Mouse (Mus musculus): ENCODE results near the gene Pde4a. TPM values are rescaled to one million over a fixed set of nuclear protein-coding genes. Genes with fewer than 3 reads are reported as not detected.

Pde4a gene
- polyA plus RNA-seq, 1 experiment, result 77.0 TPM

- Histone ChIP-seq H3K4me1 (ENCODE audit: control insufficient read depth, insufficient read depth, low read length) (no peaks in the 10 kb centered on the region), H3K27ac (ENCODE audit: insufficient read depth, low read length) (no peak overlapping the region), H3K4me3 (ENCODE audit: insufficient read depth, low read length) (no peak overlapping the region)
- TF ChIP-seq CTCF (IDR thresholded peaks at IDR 0.05; ENCODE audit: extremely low read depth, insufficient read depth, low read length), result no peak
- TF ChIP-seq POLR2A (IDR thresholded peaks at IDR 0.05; ENCODE audit: extremely low read depth, insufficient read depth, low read length), result no peak
Measured at GRCm38 (mm10) chr9:21260491-21261040, 95.1 kb downstream of the Pde4a start.

GRCm38 (mm10) chr9:21261831-21262230, 96.3 kb downstream of the Pde4a start:
- TF ChIP-seq POLR2A (IDR thresholded peaks at IDR 0.05; ENCODE audit: extremely low read depth, insufficient read depth, low read length) (no peak), CTCF (IDR thresholded peaks at IDR 0.05; ENCODE audit: extremely low read depth, insufficient read depth, low read length) (no peak)
- no peak overlapping the region for H3K27ac ChIP-seq (ENCODE audit: insufficient read depth, low read length)
- no peak overlapping the region for H3K4me3 ChIP-seq (ENCODE audit: insufficient read depth, low read length)
- H3K4me1 ChIP-seq (ENCODE audit: control insufficient read depth, insufficient read depth, low read length), result peaks cover 3% of the 10 kb centered on the region; the same call in 1 of the 2 replicates

Other genes with a start within 250 kb of the Pde4a start
- gene Dnmt1, start 205.8 kb upstream of the Pde4a start, polyA plus RNA-seq (2012; rRNA removed), result 31.7 and 31.9 TPM in 2 replicates
- 1.4 and 1.5 TPM in 2 replicates for gene S1pr2, start 188.9 kb upstream of the Pde4a start, polyA plus RNA-seq (2012; rRNA removed)
- gene Mrpl4, start 163.0 kb upstream of the Pde4a start, polyA plus RNA-seq (2012; rRNA removed), result 108 and 109 TPM in 2 replicates
- gene Icam1, start 149.7 kb upstream of the Pde4a start, polyA plus RNA-seq (2012; rRNA removed), result 2.8 and 3.6 TPM in 2 replicates
- gene Icam4, start 136.3 kb upstream of the Pde4a start, polyA plus RNA-seq (2012; rRNA removed), result 1.7 and 2.3 TPM in 2 replicates
- 176 and 200 TPM in 2 replicates for gene Icam5, start 133.6 kb upstream of the Pde4a start, polyA plus RNA-seq (2012; rRNA removed)
- 1.8 and 2.1 TPM in 2 replicates for gene Zglp1, start 98.6 kb upstream of the Pde4a start, polyA plus RNA-seq (2012; rRNA removed)
- 2.4 and 2.7 TPM in 2 replicates for gene Gm49373, start 92.6 kb upstream of the Pde4a start, polyA plus RNA-seq (2012; rRNA removed)
- 157 and 160 TPM in 2 replicates for gene Fdx1l, start 92.1 kb upstream of the Pde4a start, polyA plus RNA-seq (2012; rRNA removed)
- 2.3 and 3.0 TPM in 2 replicates for gene Gm38431, start 73.7 kb upstream of the Pde4a start, polyA plus RNA-seq (2012; rRNA removed)
- gene Raver1, start 73.7 kb upstream of the Pde4a start, polyA plus RNA-seq (2012; rRNA removed), result 24.3 and 26.1 TPM in 2 replicates
- gene Tyk2, start 34.5 kb upstream of the Pde4a start, polyA plus RNA-seq (2012; rRNA removed), result 16.4 and 18.6 TPM in 2 replicates
- gene Cdc37, start 15.7 kb upstream of the Pde4a start, polyA plus RNA-seq (2012; rRNA removed), result 158 and 168 TPM in 2 replicates
- gene Keap1, start 73.6 kb downstream of the Pde4a start, polyA plus RNA-seq (2012; rRNA removed), result 62.3 and 65.9 TPM in 2 replicates
- 20.8 and 24.3 TPM in 2 replicates for gene S1pr5, start 82.7 kb downstream of the Pde4a start, polyA plus RNA-seq (2012; rRNA removed)
- gene Atg4d, start 99.6 kb downstream of the Pde4a start, polyA plus RNA-seq (2012; rRNA removed), result 40.3 and 42.7 TPM in 2 replicates
- gene Kri1, start 122.3 kb downstream of the Pde4a start, polyA plus RNA-seq (2012; rRNA removed), result 42.6 and 47.2 TPM in 2 replicates
- gene Cdkn2d, start 125.7 kb downstream of the Pde4a start, polyA plus RNA-seq (2012; rRNA removed), result 74.1 and 76.9 TPM in 2 replicates
- 2.4 and 2.5 TPM in 2 replicates for gene Ap1m2, start 146.6 kb downstream of the Pde4a start, polyA plus RNA-seq (2012; rRNA removed)
- gene Slc44a2, start 155.0 kb downstream of the Pde4a start, polyA plus RNA-seq (2012; rRNA removed), result 54.1 and 55.3 TPM in 2 replicates
- 71.3 and 76.2 TPM in 2 replicates for gene Ilf3, start 202.2 kb downstream of the Pde4a start, polyA plus RNA-seq (2012; rRNA removed)
- 42.5 and 43.8 TPM in 2 replicates for gene Qtrt1, start 246.1 kb downstream of the Pde4a start, polyA plus RNA-seq (2012; rRNA removed)